Mouse (Mus musculus) c-Kit-positive CD71-positive TER-119-positive erythroid progenitor cells, embryonic 14.5 days (primary cell): Measurements from ENCODE around the gene Olfr1093.

Source experiments
- DNase-seq: peaks from one replicate; pipeline ENCODE4 v3.0.0-alpha.2; 2013; ENCODE audit warnings: low spot score

Gene Olfr1093

DNA sequence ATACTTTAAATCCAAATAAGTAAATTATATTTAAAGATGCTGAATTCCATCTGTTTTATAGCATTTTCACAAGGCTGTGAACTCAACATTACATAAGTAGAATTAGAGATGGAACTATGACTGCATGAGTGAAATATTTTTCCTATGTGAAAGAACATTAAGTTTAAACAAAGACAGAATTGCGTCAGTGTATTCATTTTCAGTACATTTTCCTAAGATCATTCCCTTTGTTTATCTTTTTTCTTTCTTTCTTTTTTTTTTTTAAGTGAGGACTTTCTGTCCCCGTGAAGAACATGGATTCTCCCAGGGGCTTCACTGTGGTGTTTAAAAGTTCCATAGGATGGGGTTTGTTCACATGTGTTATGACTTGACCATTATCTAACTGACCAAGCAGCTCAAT, at the start of gene Olfr1093:
TSS of gene Olfr1093 (plus strand) at position 301 of the 400 bp plus-strand sequence.
- no peak for DNase-seq

DNA sequence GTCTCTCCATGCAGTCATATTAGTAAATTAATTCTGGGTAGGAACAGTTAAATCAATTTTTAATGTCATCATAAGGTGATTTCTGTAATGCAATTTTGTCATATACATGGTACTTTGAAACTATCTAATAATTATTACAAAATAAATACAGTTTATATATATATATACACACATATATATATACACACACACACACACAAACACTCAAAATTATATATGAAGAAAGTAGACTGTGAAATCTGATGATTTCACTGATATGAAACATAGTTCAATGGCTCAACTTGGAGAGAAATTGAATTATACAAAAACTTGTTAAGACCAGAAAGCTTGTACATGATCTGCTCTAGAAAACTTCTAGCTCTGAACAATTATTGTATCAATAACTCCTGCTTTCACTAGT, 48.7 kb upstream of the Olfr1093 start, which contains the start of gene Olfr1089:
TSS of gene Olfr1089 (minus strand) at position 101 of the 400 bp plus-strand sequence.
- no peak for DNase-seq

DNA sequence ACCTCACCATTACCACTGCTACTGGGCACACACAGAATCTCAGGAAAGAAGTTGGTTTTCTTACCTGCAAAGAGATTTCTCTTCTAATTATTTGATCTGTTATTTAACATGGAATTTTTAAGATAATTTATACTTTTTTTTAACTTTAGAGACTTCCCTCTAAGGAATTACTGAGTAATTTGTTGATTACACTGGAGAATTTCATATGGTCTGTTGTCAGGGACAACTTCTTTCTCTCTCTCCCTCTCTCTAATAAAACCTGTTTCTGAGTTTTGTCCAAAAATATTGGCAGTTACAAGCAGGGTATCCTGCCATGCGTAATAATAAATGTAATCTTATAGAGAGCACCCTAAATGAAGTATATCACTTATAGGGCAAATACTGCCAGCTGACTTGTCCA, 23.4 kb upstream of the Olfr1093 start, which contains the start of gene Olfr1090:
TSS of gene Olfr1090 (minus strand) at position 101 of the 400 bp plus-strand sequence.
- DNase-seq = no peak

DNA sequence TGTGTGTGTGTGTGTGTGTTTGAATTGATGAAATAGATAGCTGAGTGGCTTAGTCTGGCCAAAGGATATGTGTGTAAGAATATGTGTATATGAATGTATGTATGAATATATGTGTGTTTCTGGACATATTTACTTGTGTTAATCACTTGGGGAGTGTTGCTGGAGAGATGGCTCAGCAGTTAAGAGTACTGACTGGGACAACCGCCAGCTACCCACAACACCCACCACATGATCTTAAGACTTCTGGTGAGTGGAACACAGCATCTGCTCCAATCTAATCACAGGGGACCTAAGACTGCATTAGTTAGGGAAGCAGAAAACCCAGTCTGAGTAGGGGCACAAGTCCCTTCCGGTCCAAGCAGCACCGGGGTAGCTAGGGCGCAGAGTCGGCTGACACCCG, 21.2 kb upstream of the Olfr1093 start:
- DNase-seq = no peak

DNA sequence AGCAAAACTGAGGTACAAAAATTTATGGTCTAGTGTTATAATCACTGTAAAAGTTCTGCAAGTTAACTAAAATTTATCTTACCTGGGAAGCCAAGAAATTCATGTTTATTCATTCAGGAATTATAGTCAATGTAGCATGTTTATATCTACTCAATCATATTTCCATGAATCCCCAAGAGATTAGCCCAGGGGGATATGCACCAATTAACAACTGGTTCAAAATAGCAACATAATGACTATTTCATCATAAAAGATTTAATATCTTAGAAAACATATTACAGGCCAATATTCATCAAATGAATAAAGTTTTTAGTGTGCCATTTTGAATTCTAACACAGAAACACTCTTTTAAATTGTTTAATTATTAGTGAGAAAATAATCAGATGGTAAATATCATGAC, 27.6 kb downstream of the Olfr1093 start, which contains the start of gene Olfr141:
TSS of gene Olfr141 (minus strand) at position 101 of the 400 bp plus-strand sequence.
- DNase-seq = no peak

DNA sequence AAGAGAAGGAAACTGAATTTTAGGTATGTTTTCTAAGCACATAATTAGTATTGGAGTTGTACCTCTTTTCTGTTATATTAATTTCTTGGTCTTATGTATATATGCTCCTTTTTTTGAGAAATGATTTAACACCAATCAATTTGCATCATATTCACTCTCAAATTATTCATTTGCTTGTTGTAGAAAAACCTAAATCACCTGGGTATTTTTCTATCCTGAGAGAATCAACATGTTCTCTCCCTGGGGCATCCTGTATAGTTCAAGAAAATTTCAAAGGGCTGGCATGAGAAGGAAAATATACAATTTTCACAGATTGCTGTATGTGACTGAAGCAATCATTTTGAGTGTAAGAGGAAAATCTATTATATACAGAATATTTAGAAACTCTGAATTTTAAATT, 42.1 kb downstream of the Olfr1093 start, which contains the start of gene Olfr1094:
TSS of gene Olfr1094 (plus strand) at position 301 of the 400 bp plus-strand sequence.
- no peak for DNase-seq
